ENCODE assay signal across 7 mouse cellular contexts in the genomic region with DNA sequence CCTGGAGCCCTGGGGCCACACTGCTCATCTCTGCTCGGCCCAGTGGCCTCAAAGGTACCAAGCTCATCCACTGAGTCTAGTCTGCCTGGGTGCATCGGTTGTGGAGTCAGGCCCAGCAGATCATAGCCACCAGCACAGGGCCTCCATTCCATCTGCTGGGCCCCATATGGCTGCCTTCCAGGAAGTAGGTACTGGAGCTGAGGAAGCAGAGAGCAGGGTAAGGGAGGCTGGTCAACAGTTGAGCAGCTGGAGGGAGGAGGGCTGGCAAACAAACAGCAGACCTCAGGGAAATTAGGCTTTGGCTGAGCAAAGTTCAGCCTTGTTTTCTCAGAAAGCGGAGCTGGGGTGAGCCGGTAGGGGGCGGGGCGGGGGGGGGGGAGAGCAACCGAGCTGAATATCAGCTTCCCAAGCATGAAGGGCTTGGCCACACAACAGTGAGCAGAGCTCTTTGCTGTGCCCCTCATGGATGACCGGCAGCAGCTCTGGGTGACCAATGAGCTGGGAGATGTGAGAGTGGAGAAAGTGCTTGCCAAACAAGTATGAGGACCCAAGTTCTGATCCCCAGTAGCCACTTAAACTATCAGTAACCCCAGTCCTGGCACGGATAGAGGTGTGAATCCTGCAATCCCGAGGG.
A peak's percentile ranks its signal among the peaks of the same experiment; 100 is the strongest.
DNase-seq lines count a peak whose midpoint lies in the region; ATAC-seq and TF ChIP-seq lines count a peak whose summit lies in the region.

No protein-coding gene starts in this region.

- H3K27ac ChIP-seq in MEL (ENCODE audit: control insufficient read depth, low read depth, low read length): peak overlapping the region; percentile 30
- peak overlapping the region; percentile 97 for H3K27ac ChIP-seq in bone marrow macrophage, adult 2 months (ENCODE audit: insufficient read depth, low read depth, low read length)
- H3K27ac ChIP-seq in intestine, postnatal 0 days (ENCODE audit: low read depth, low read length): peak overlapping the region; percentile 94
- H3K27ac ChIP-seq in liver, postnatal 0 days (ENCODE audit: low read depth): peak overlapping the region; percentile 98

- WGBS in intestine, postnatal 0 days: 26% methylated on average over 10 of the region's 10 CpGs
- WGBS in liver, postnatal 0 days (ENCODE audit: insufficient replicate concordance): 25% methylated on average over 8 of the region's 10 CpGs

- no peaks in the 10 kb centered on the region for H3K27me3 ChIP-seq in MEL (ENCODE audit: control insufficient read depth in 1 of 2, insufficient read depth in 2 of 2, low read length in 2 of 2)
- no peaks in the 10 kb centered on the region for H3K27me3 ChIP-seq in intestine, postnatal 0 days (replicated peaks; ENCODE audit: control insufficient read depth, insufficient read depth, low read length)
- no peaks in the 10 kb centered on the region for H3K27me3 ChIP-seq in liver, postnatal 0 days (ENCODE audit: insufficient read depth, low read length)

- no peak overlapping the region for H3K4me3 ChIP-seq in MEL (ENCODE audit: control insufficient read depth in 1 of 2, insufficient read depth in 1 of 2, low read depth in 2 of 2, low read length in 2 of 2)
- H3K4me3 ChIP-seq in bone marrow macrophage, adult 2 months (ENCODE audit: insufficient read depth, low read length): no peak overlapping the region
- no peak overlapping the region for H3K4me3 ChIP-seq in intestine, postnatal 0 days (ENCODE audit: low read depth, low read length)
- H3K4me3 ChIP-seq in liver, postnatal 0 days (ENCODE audit: low read depth, low read length): no peak overlapping the region

- H3K9me3 ChIP-seq in MEL (replicated peaks; ENCODE audit: insufficient read depth, low read length): no peaks in the 10 kb centered on the region
- H3K9me3 ChIP-seq in intestine, postnatal 0 days (ENCODE audit: control insufficient read depth): no peaks in the 10 kb centered on the region
- H3K9me3 ChIP-seq in liver, postnatal 0 days (ENCODE audit: low read length): no peaks in the 10 kb centered on the region

- DNase-seq in MEL (ENCODE audit: low read depth, low spot score): peak; percentile 43
- peak; percentile 51 for DNase-seq in gastrocnemius, postnatal 10 days
- DNase-seq in liver, postnatal 0 days: peak; percentile 82
- DNase-seq in retina, postnatal 1 day: peak; percentile 86
- DNase-seq in right cerebral cortex, postnatal 14 days: no peak

- peak overlapping the region; percentile 36; the same call in 1 of the 2 replicates for H3K9ac ChIP-seq in MEL (ENCODE audit: control insufficient read depth, low read depth, low read length, poor library complexity, severe bottlenecking)
- H3K9ac ChIP-seq in intestine, postnatal 0 days (ENCODE audit: low read depth, low read length): peak overlapping the region; percentile 32; the same call in 1 of the 2 replicates
- peak overlapping the region; percentile 49 for H3K9ac ChIP-seq in liver, postnatal 0 days (replicated peaks)

- peaks cover 0 to 42% of the 10 kb centered on the region in 2 experiments; a peak in 2 of 4 replicates for H3K36me3 ChIP-seq in MEL (ENCODE audit: control insufficient read depth in 1 of 2, insufficient read depth in 2 of 2, low read length in 2 of 2)
- no peaks in the 10 kb centered on the region for H3K36me3 ChIP-seq in intestine, postnatal 0 days (ENCODE audit: control insufficient read depth, insufficient read depth)
- no peaks in the 10 kb centered on the region for H3K36me3 ChIP-seq in liver, postnatal 0 days (replicated peaks; ENCODE audit: insufficient read depth, low read length)

- no peaks in the 10 kb centered on the region for H3K79me2 ChIP-seq in MEL (ENCODE audit: control insufficient read depth, insufficient read depth, low read length, poor library complexity)

- H3K4me1 ChIP-seq in MEL (ENCODE audit: control insufficient read depth in 1 of 2, insufficient read depth in 2 of 2, low read length in 2 of 2): peaks cover 32 to 52% of the 10 kb centered on the region in 2 experiments
- peaks cover 65% of the 10 kb centered on the region for H3K4me1 ChIP-seq in bone marrow macrophage, adult 2 months (ENCODE audit: control insufficient read depth, insufficient read depth, low read length)
- peaks cover 26% of the 10 kb centered on the region; the same call in 1 of the 2 replicates for H3K4me1 ChIP-seq in intestine, postnatal 0 days (replicated peaks; ENCODE audit: control insufficient read depth, insufficient read depth, low read length)
- peaks cover 51% of the 10 kb centered on the region for H3K4me1 ChIP-seq in liver, postnatal 0 days (ENCODE audit: insufficient read depth)

- no peak for TF ChIP-seq POLR2A in MEL (IDR thresholded peaks at IDR 0.05; ENCODE audit: control insufficient read depth in 1 of 2, insufficient read depth in 1 of 2, low read depth in 1 of 2, low read length in 2 of 2, poor library complexity in 1 of 2)
- TF ChIP-seq POLR2A in bone marrow macrophage, adult 2 months (IDR thresholded peaks at IDR 0.05; ENCODE audit: borderline replicate concordance, low read depth, low read length): no peak

- ATAC-seq in intestine, postnatal 0 days: peak; percentile 49
- ATAC-seq in liver, postnatal 0 days: peak; percentile 47

- no peak overlapping the region for H3K4me2 ChIP-seq in intestine, postnatal 0 days (replicated peaks; ENCODE audit: low read depth)
- H3K4me2 ChIP-seq in liver, postnatal 0 days (ENCODE audit: low read depth, low read length): no peak overlapping the region

- no peak for TF ChIP-seq CTCF in MEL (IDR thresholded peaks at IDR 0.05 in 2 of 3, conservative IDR thresholded peaks at IDR 0.05 in 1 of 3; ENCODE audit: control insufficient read depth in 1 of 3, insufficient read depth in 1 of 3, low read depth in 2 of 3, low read length in 3 of 3, poor library complexity in 1 of 3, severe bottlenecking in 1 of 3)
- TF ChIP-seq CTCF in bone marrow macrophage, adult 2 months (IDR thresholded peaks at IDR 0.05; ENCODE audit: low read depth, low read length): no peak
- TF ChIP-seq CTCF in intestine, postnatal 0 days (IDR thresholded peaks at IDR 0.05; ENCODE audit: low read depth): peak; percentile 31
- TF ChIP-seq CTCF in liver, postnatal 0 days (IDR thresholded peaks at IDR 0.05; ENCODE audit: low read depth): no peak

- TF ChIP-seq RAD21 in MEL (IDR thresholded peaks at IDR 0.05; ENCODE audit: low read depth, low read length): no peak

- TF ChIP-seq EP300 in MEL (IDR thresholded peaks at IDR 0.05; ENCODE audit: low read depth in 1 of 2, low read length in 2 of 2): no peak
- no peak for TF ChIP-seq EP300 in liver, postnatal 0 days (IDR thresholded peaks at IDR 0.05; ENCODE audit: low read depth)

TF ChIP-seq in MEL, 35 proteins besides CTCF, POLR2A, EP300 and RAD21:
- peak; percentile 44; the same call in 1 of the 2 replicates for TF ChIP-seq ELF1 (IDR thresholded peaks at IDR 0.05; ENCODE audit: low read depth, low read length)
- no peak for TF ChIP-seq ZNF384 (IDR thresholded peaks at IDR 0.05; ENCODE audit: low read depth, low read length)

Comparison
In these comparisons a context has a peak if more than half of its experiments do, and no peak if none do; other contexts are left out.
1. H3K27ac ChIP-seq: peak in every context shown above with its lines; median percentile 98 in liver, postnatal 0 days; 97 in bone marrow macrophage, adult 2 months; 94 in intestine, postnatal 0 days; 30 in MEL.